Mouse (Mus musculus) kidney, adult 2 months (tissue): ENCODE data around the gene Sdk1.

ENCODE experiments used
- CTCF ChIP-seq: fragments of 200-500 bp; conservative IDR thresholded peaks from 2 replicates; pipeline ENCODE4 v1.5.1; 2011; ENCODE audit warnings: low read depth, mild to moderate bottlenecking, control low read depth, low read length, moderate library complexity, mixed read lengths; ENCODE audit not compliant: insufficient read depth, insufficient read length
- POLR2A ChIP-seq: fragments of 200-500 bp; IDR thresholded peaks from one replicate; pipeline ENCODE4 v1.6.1; 2011; ENCODE audit warnings: low read depth, low read length, control low read depth

GRCm38 (mm10) chr5:141738725-141739124, 497.4 kb downstream of the Sdk1 start:
- no peak for TF ChIP-seq POLR2A
- TF ChIP-seq CTCF, result 0 out of 2 replicates have a peak, but pooled peaks have one; percentile 18
